Mouse (Mus musculus) thymus, postnatal 25 days (tissue): ENCODE data around the gene Gm20850.
"Not testable (repeated sequence)": the region's sequence is repeated elsewhere in the genome, so short reads cannot be mapped to it uniquely, and the experiment has no call there.

ENCODE experiments used
- DNase-seq: peaks from one replicate; pipeline ENCODE4 v3.0.0; 2022

The Gm20850 gene

GRCm38 (mm10) chrY:75715022-75715421 is at the start of gene Gm20850:
Gene Gm20850, plus strand, starts transcription at chrY:75715322.
- not testable (repeated sequence) for DNase-seq
